In the genomic region with DNA sequence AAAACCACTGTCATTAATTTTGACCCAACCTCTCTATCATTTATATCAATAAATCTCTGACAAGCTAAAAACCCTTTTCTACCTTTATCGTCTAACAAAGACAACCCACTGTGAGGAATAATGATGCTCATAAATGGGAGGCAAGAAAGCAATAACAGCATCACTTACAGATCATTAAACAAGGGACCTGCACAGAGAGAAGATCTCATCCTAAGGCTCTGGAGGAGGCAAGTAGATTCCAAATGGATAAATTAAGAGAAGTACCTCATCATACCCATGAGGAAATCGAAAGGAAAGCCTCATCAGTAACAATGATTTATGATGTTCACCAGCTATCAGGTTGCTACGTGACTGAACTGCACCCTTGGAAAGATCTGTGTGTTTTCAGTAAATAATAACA, we compare ENCODE assay signal across 18 mouse cellular contexts.
"Had no signal": no experiment of that assay in that cellular context is flagged by ENCODE, and none has a peak within 500 bp of the region (broad histone marks: within the 10 kb centered on the region; RNA-seq: fewer than 3 reads in every experiment).

No protein-coding gene starts in this region.

- H3K36me3 ChIP-seq: intestine, embryonic 15.5 days; kidney, embryonic 15.5 days; liver, embryonic 13.5 days had no signal

- H3K9ac ChIP-seq: intestine, embryonic 15.5 days; kidney, embryonic 15.5 days; liver, embryonic 13.5 days; lung, embryonic 14.5 days had no signal

- H3K9me3 ChIP-seq: intestine, embryonic 15.5 days; kidney, embryonic 15.5 days; liver, embryonic 13.5 days had no signal

- ATAC-seq: intestine, embryonic 15.5 days; lung, postnatal 0 days had no signal

- H3K4me1 ChIP-seq: intestine, embryonic 15.5 days; kidney, embryonic 15.5 days; liver, embryonic 13.5 days; megakaryocyte, embryonic 14.5 days had no signal

- H3K27ac ChIP-seq: intestine, embryonic 15.5 days; kidney, embryonic 15.5 days; left cerebral cortex, adult 2 months; liver, embryonic 13.5 days; stomach, postnatal 0 days had no signal

- H3K4me2 ChIP-seq: intestine, embryonic 15.5 days; kidney, embryonic 15.5 days; liver, embryonic 13.5 days; lung, embryonic 14.5 days; midbrain, embryonic 11.5 days had no signal

- DNase-seq: kidney, adult 11 months; kidney, adult 8-10 months; kidney, postnatal 10 days; kidney, postnatal 36 days; layer of hippocampus, postnatal 36 days; liver, embryonic 13.5 days; lung, embryonic 14.5 days; lung, postnatal 36 days; midbrain, embryonic 14.5 days; thymus, adult 2 months; thymus, postnatal 14 days had no signal

- H3K4me3 ChIP-seq: intestine, embryonic 15.5 days; kidney, embryonic 15.5 days; left cerebral cortex, adult 2 months; liver, embryonic 13.5 days; megakaryocyte, embryonic 14.5 days had no signal

- H3K27me3 ChIP-seq: intestine, embryonic 15.5 days; kidney, embryonic 15.5 days; liver, embryonic 13.5 days; megakaryocyte, embryonic 14.5 days had no signal
